8 mouse cellular contexts compared by ENCODE assay signal in genomic region chr1:171295063-171295402, GRCm38 (mm10). TPM values are rescaled to one million over a fixed set of nuclear protein-coding genes. Genes with fewer than 3 reads are reported as not detected.
DNase-seq lines count a peak whose midpoint lies in the region; ATAC-seq and TF ChIP-seq lines count a peak whose summit lies in the region.

No protein-coding gene starts in this region.

- no peak for ATAC-seq in embryonic facial prominence, embryonic 15.5 days (ENCODE audit: insufficient number of reproducible peaks, low FRiP score, low TSS enrichment, low read depth)
- peak; percentile 19; the same call in 1 of the 2 replicates for ATAC-seq in neural tube, embryonic 13.5 days (ENCODE audit: low read depth)

- peaks cover 18% of the 10 kb centered on the region for H3K27me3 ChIP-seq in embryonic facial prominence, embryonic 15.5 days
- H3K27me3 ChIP-seq in limb, embryonic 10.5 days (ENCODE audit: low read depth, poor library complexity, severe bottlenecking): peaks cover 14% of the 10 kb centered on the region
- H3K27me3 ChIP-seq in neural tube, embryonic 13.5 days: peaks cover 36% of the 10 kb centered on the region

- peaks cover 3% of the 10 kb centered on the region; the same call in 1 of the 2 replicates for H3K4me1 ChIP-seq in lung, adult 2 months (ENCODE audit: control insufficient read depth, insufficient read depth, low read length)
- peaks cover 18% of the 10 kb centered on the region for H3K4me1 ChIP-seq in embryonic facial prominence, embryonic 15.5 days
- H3K4me1 ChIP-seq in limb, embryonic 10.5 days: peaks cover 8% of the 10 kb centered on the region
- H3K4me1 ChIP-seq in neural tube, embryonic 13.5 days (replicated peaks): peaks cover 14% of the 10 kb centered on the region

- DNase-seq in lung, adult 2 months: no peak
- DNase-seq in lung, postnatal 14 days: no peak
- no peak for DNase-seq in limb, embryonic 10.5 days (ENCODE audit: low spot score)
- no peak for DNase-seq in urinary bladder, postnatal 25 days (ENCODE audit: low spot score)
- no peak for DNase-seq in urinary bladder, postnatal 14 days (ENCODE audit: low spot score)
- no peak for DNase-seq in frontal cortex, postnatal 14 days (ENCODE audit: low spot score in 2 of 2)

- TF ChIP-seq CTCF in lung, adult 2 months (IDR thresholded peaks at IDR 0.05; ENCODE audit: insufficient read depth, low read length): no peak

- H3K9me3 ChIP-seq in embryonic facial prominence, embryonic 15.5 days (replicated peaks): no peaks in the 10 kb centered on the region
- no peaks in the 10 kb centered on the region for H3K9me3 ChIP-seq in limb, embryonic 10.5 days (replicated peaks)
- H3K9me3 ChIP-seq in neural tube, embryonic 13.5 days: no peaks in the 10 kb centered on the region

- H3K9ac ChIP-seq in embryonic facial prominence, embryonic 15.5 days: no peak overlapping the region
- peak overlapping the region; percentile 85 for H3K9ac ChIP-seq in neural tube, embryonic 13.5 days

- peaks cover under 1% of the 10 kb centered on the region; the same call in 1 of the 2 replicates for H3K36me3 ChIP-seq in embryonic facial prominence, embryonic 15.5 days
- H3K36me3 ChIP-seq in limb, embryonic 10.5 days: peaks cover 10% of the 10 kb centered on the region
- H3K36me3 ChIP-seq in neural tube, embryonic 13.5 days: peaks cover 1% of the 10 kb centered on the region

- H3K4me3 ChIP-seq in lung, adult 2 months (replicated peaks; ENCODE audit: extremely low read depth, low read depth, low read length): peak overlapping the region; percentile 99
- peak overlapping the region; percentile 68 for H3K4me3 ChIP-seq in embryonic facial prominence, embryonic 15.5 days (replicated peaks)
- peak overlapping the region; percentile 70 for H3K4me3 ChIP-seq in limb, embryonic 10.5 days
- peak overlapping the region; percentile 63 for H3K4me3 ChIP-seq in neural tube, embryonic 13.5 days

- no peak for TF ChIP-seq POLR2A in lung, adult 2 months (IDR thresholded peaks at IDR 0.05; ENCODE audit: borderline replicate concordance, extremely low read depth, low read depth, low read length)

- H3K4me2 ChIP-seq in embryonic facial prominence, embryonic 15.5 days (replicated peaks): peak overlapping the region; percentile 62
- H3K4me2 ChIP-seq in neural tube, embryonic 13.5 days: peak overlapping the region; percentile 54

- 12% methylated on average over 3 of the region's 3 CpGs for WGBS in lung, adult 2 months
- 13% methylated on average over 3 of the region's 3 CpGs for WGBS in embryonic facial prominence, embryonic 15.5 days
- 20% methylated on average over 3 of the region's 3 CpGs for WGBS in limb, embryonic 10.5 days
- WGBS in neural tube, embryonic 13.5 days: 21% methylated on average over 3 of the region's 3 CpGs

- H3K27ac ChIP-seq in embryonic facial prominence, embryonic 15.5 days (replicated peaks): peak overlapping the region; percentile 95
- peak overlapping the region; percentile 97 for H3K27ac ChIP-seq in limb, embryonic 10.5 days
- H3K27ac ChIP-seq in neural tube, embryonic 13.5 days (replicated peaks): peak overlapping the region; percentile 94

RNA-seq across cellular contexts. Expression of gene Ufc1, which starts 0.2 kb away (rescaled TPM):
- polyA plus RNA-seq in lung, adult 2 months (2012; rRNA removed): 18.8 and 22.2 TPM in 2 replicates
- 107 and 112 TPM in 2 replicates for polyA plus RNA-seq in embryonic facial prominence, embryonic 15.5 days (2015; fragmentation: Nextera tagmentation; extraction: Ambion mirVana)
- 99.6 and 101 TPM in 2 replicates for polyA plus RNA-seq in limb, embryonic 10.5 days (2016; fragmentation: Nextera tagmentation; extraction: Ambion mirVana)
- 124 and 132 TPM in 2 replicates for polyA plus RNA-seq in neural tube, embryonic 13.5 days (2015; fragmentation: Nextera tagmentation; extraction: Ambion mirVana)

RNA-seq across cellular contexts. Expression of gene Usp21, which starts 7.2 kb away (rescaled TPM):
- polyA plus RNA-seq in lung, adult 2 months (2012; rRNA removed): 42.3 and 51.2 TPM in 2 replicates
- polyA plus RNA-seq in embryonic facial prominence, embryonic 15.5 days (2015; fragmentation: Nextera tagmentation; extraction: Ambion mirVana): 85.1 and 91.1 TPM in 2 replicates
- polyA plus RNA-seq in limb, embryonic 10.5 days (2016; fragmentation: Nextera tagmentation; extraction: Ambion mirVana): 107 and 125 TPM in 2 replicates
- polyA plus RNA-seq in neural tube, embryonic 13.5 days (2015; fragmentation: Nextera tagmentation; extraction: Ambion mirVana): 89.3 and 97.3 TPM in 2 replicates

RNA-seq across cellular contexts. Expression of gene Ppox, which starts 14.0 kb away (rescaled TPM):
- 40.6 and 49.0 TPM in 2 replicates for polyA plus RNA-seq in lung, adult 2 months (2012; rRNA removed)
- 56.9 and 58.2 TPM in 2 replicates for polyA plus RNA-seq in embryonic facial prominence, embryonic 15.5 days (2015; fragmentation: Nextera tagmentation; extraction: Ambion mirVana)
- polyA plus RNA-seq in limb, embryonic 10.5 days (2016; fragmentation: Nextera tagmentation; extraction: Ambion mirVana): 48.4 and 62.3 TPM in 2 replicates
- 43.1 and 47.2 TPM in 2 replicates for polyA plus RNA-seq in neural tube, embryonic 13.5 days (2015; fragmentation: Nextera tagmentation; extraction: Ambion mirVana)

RNA-seq across cellular contexts. Expression of gene B4galt3, which starts 24.9 kb away (rescaled TPM):
- 72.0 and 75.8 TPM in 2 replicates for polyA plus RNA-seq in lung, adult 2 months (2012; rRNA removed)
- polyA plus RNA-seq in embryonic facial prominence, embryonic 15.5 days (2015; fragmentation: Nextera tagmentation; extraction: Ambion mirVana): 75.5 and 86.7 TPM in 2 replicates
- polyA plus RNA-seq in limb, embryonic 10.5 days (2016; fragmentation: Nextera tagmentation; extraction: Ambion mirVana): 69.0 and 75.1 TPM in 2 replicates
- polyA plus RNA-seq in neural tube, embryonic 13.5 days (2015; fragmentation: Nextera tagmentation; extraction: Ambion mirVana): 94.0 and 97.8 TPM in 2 replicates

RNA-seq across cellular contexts. Expression of gene Dedd, which starts 33.9 kb away (rescaled TPM):
- polyA plus RNA-seq in lung, adult 2 months (2012; rRNA removed): 34.5 and 47.0 TPM in 2 replicates
- polyA plus RNA-seq in embryonic facial prominence, embryonic 15.5 days (2015; fragmentation: Nextera tagmentation; extraction: Ambion mirVana): 53.2 and 55.1 TPM in 2 replicates
- polyA plus RNA-seq in limb, embryonic 10.5 days (2016; fragmentation: Nextera tagmentation; extraction: Ambion mirVana): 44.3 and 50.5 TPM in 2 replicates
- polyA plus RNA-seq in neural tube, embryonic 13.5 days (2015; fragmentation: Nextera tagmentation; extraction: Ambion mirVana): 47.4 and 52.7 TPM in 2 replicates
